Mouse (Mus musculus) adrenal gland, adult 2 months (tissue): Measurements from ENCODE around the gene Mup22. TPM values are rescaled to one million over a fixed set of nuclear protein-coding genes. Genes with fewer than 3 reads are reported as not detected.
"Not testable (repeated sequence)": the region's sequence is repeated elsewhere in the genome, so short reads cannot be mapped to it uniquely, and the experiment has no call there.

ENCODE experiments used
- DNase-seq: peaks from one replicate; pipeline ENCODE4 v3.0.0; 2021
- long read RNA-seq: library from polyadenylated mRNA; stranded (forward); transcript quantifications from one replicate; pipeline ENCODE4 v2.0.0, GENCODE M21; 2021
- polyA plus RNA-seq: library from polyadenylated mRNA; depleted of rRNA; stranded (reverse); fragments of >200 nt; gene quantifications from 2 replicates; pipeline ENCODE4 v1.2.3, GENCODE M21; 2012; rRNA removed
- total RNA-seq, 2 experiments: library from RNA; stranded (reverse); gene quantifications; 2 replicates each; pipeline ENCODE4 v1.2.3; 2021

Mup22 gene
- total RNA-seq (100 to 1,000 TPM in 1 of 2 experiments, 1 to 10 TPM in 1; 9.8 to 191 TPM), polyA plus RNA-seq (not detected in 2 replicates)
- long read RNA-seq, partial matches to known transcripts = 0 of 4 reads
- long read RNA-seq, other reads (novel, unspliced or antisense) = 0 of 4 reads

DNA sequence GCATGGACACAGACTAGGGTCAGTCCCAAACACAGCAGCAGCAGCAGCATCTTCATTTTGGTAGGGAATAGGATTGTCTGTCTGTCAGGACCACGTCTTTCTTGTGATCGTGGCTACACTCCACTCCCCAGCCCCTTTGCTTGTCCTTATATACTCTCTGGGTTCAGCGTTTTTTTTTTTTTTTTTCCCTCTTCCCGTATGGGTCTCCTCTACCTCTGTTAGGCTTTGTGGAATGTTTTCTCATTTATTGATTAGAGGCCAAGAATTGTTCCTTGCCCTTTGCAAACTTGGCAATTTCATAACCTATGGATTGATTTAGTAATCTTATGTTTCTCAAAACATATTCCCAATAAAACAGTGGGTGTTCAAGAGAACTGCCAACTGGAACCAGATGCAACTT is at the start of gene Mup22:
TSS of gene Mup22 (minus strand) at position 101 of the 400 bp plus-strand sequence.
- DNase-seq = not testable (repeated sequence)

DNA sequence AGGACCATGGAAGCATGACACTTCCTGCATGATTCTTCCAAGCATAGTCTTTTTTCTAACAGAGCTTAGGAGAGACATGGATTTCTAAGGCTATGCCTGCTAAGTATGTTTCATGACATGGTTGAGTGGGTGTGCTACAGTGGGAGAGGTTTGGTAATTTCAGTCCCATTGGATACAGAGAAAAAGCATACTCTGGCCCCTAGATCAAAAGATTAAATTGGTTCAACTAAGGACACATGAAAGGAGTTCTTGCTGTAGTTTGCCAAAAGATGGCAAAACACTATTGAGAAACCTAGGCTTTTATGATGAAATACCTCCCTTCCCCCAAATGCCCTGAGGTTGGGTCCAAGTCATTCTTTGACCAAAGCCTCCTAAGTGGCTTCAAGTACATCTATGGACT is 19.6 kb upstream of the Mup22 start:
- DNase-seq = not testable (repeated sequence)

Other genes with a start within 250 kb of the Mup22 start
- 1 to 10 TPM in 1 of 2 experiments, not detected in 1; 1.9 TPM for gene Mup10, start 239.3 kb downstream of the Mup22 start, total RNA-seq
- not detected in 2 replicates for gene Mup10, start 239.3 kb downstream of the Mup22 start, polyA plus RNA-seq
- gene Mup11, start 159.1 kb downstream of the Mup22 start, total RNA-seq = 1 to 10 TPM; 2.3 to 3.9 TPM
- not detected in 2 replicates for gene Mup11, start 159.1 kb downstream of the Mup22 start, polyA plus RNA-seq
- 1 to 10 TPM; 2.7 to 9.3 TPM for gene Mup12, start 80.1 kb downstream of the Mup22 start, total RNA-seq
- gene Mup12, start 80.1 kb downstream of the Mup22 start, polyA plus RNA-seq = not detected in 2 replicates